Mouse (Mus musculus): ENCODE data around the gene Gse1. TPM values are rescaled to one million over a fixed set of nuclear protein-coding genes. Genes with fewer than 3 reads are reported as not detected.

Gene Gse1
- polyA plus RNA-seq, 1 experiment from 2014 or later = 25.3 TPM

DNA sequence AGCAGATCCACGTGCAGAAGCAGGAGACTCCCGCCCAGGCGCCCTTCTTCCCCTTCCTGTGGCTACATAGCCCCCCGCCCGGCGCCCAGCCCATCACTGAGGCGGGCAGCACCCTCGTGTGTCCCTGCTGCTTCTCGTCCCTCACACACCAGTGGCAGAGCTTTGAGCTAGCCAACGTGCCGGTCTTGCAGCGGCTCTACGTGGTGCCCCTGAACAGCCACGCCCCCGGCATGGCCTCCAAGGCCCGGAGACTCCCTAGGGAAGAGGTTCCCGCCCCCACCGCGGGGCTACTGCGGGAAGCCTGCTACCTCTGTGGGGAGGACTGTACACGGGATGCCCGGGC, 1.3 kb downstream of the Gse1 start:
- Histone ChIP-seq H3K9ac (ENCODE audit: low read depth, low read length) (peak overlapping the region; percentile 53), H3K9me3 (ENCODE audit: control insufficient read depth, low read length) (no peaks in the 10 kb centered on the region), H3K4me1 (replicated peaks; ENCODE audit: control insufficient read depth, insufficient read depth, low read length) (peaks cover 45% of the 10 kb centered on the region), H3K27me3 (replicated peaks; ENCODE audit: control insufficient read depth, insufficient read depth, low read length) (peaks cover 64% of the 10 kb centered on the region), H3K4me3 (ENCODE audit: low read depth, low read length) (peak overlapping the region; percentile 58), H3K4me2 (peak overlapping the region; percentile 81), H3K36me3 (ENCODE audit: control insufficient read depth, insufficient read depth, low read length) (no peaks in the 10 kb centered on the region), H3K27ac (ENCODE audit: low read depth, low read length) (no peak overlapping the region)
- 1% methylated on average over 22 of the region's 22 CpGs for WGBS
- peak; percentile 50 for DNase-seq (ENCODE audit: low spot score)
- ATAC-seq (replicated peaks; ENCODE audit: low FRiP score) = no peak

DNA sequence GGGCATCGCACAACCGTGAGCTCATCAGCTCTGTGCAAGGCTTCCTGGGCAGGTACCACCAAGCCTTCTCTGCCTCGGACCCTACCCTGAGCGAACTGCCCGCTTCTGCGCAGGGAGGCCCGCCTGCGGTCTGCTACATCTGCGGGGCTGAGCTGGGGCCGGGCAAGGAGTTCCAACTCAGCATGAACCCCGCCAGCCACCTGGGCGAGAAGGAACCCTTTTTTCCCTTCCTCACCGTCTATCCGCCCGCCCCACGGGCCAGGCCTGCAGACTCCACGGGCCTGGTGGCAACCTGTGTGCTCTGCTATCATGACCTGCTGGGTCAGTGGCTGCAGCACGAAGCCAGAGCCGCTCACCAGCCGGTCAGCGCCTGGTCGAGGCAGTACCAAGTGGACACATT, 1.8 kb downstream of the Gse1 start:
- H3K4me2 ChIP-seq = peak overlapping the region; percentile 81
- no peak overlapping the region for H3K9ac ChIP-seq (ENCODE audit: low read depth, low read length)
- H3K27ac ChIP-seq (ENCODE audit: low read depth, low read length) = no peak overlapping the region
- no peaks in the 10 kb centered on the region for H3K9me3 ChIP-seq (ENCODE audit: control insufficient read depth, low read length)
- H3K4me3 ChIP-seq (ENCODE audit: low read depth, low read length) = peak overlapping the region; percentile 58
- H3K27me3 ChIP-seq (replicated peaks; ENCODE audit: control insufficient read depth, insufficient read depth, low read length) = peaks cover 60% of the 10 kb centered on the region
- 15% methylated on average over 22 of the region's 22 CpGs for WGBS
- ATAC-seq (replicated peaks; ENCODE audit: low FRiP score) = no peak
- peaks cover 45% of the 10 kb centered on the region for H3K4me1 ChIP-seq (replicated peaks; ENCODE audit: control insufficient read depth, insufficient read depth, low read length)
- H3K36me3 ChIP-seq (ENCODE audit: control insufficient read depth, insufficient read depth, low read length) = no peaks in the 10 kb centered on the region
- no peak for DNase-seq (ENCODE audit: low spot score)

DNA sequence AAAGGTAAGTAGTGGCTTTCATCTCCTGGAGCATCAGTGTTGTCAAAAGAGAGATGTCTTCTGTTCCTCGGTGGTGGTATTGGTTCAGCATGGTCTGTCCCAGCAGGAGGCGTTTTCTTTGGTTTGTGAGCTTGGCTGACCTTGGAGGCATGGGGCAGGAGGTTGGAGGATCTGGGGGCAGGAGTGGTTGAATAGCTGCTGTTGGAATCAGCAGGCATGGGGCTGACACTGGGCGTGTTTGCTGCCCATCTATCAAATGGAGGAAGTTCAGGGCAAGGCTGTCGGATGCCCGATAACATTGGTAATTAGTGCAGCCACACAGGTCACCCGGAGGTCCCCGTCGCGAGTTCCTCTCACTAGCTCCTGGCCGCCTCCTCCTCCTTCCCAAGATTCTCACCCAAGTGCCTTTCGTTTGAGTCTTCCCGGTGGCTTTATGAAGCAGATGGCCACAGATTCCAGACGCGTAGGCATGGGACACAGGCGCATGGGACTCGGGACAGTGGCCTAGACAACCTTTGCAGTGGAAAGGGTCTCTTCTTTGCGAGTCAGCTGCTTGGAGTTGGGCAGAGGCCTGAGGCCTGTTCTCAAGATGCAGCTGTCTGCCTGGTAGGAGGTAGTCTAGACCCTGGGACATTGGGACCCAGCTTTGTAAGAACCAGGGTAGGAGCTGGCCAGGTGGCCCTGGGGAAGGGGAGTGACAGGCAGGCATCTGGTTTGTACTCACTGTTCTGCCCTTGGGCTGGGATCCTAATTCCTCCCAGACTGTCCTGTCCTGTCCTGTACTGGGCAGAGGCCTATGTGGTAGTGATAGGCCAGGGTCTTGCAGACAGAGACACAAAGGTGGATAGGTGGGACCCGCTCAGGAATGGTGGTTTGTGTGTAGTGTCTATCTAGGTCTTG, 2.7 kb downstream of the Gse1 start:
- ATAC-seq (replicated peaks; ENCODE audit: low FRiP score) (no peak), DNase-seq (ENCODE audit: low spot score) (no peak)
- 32% methylated on average over 18 of the region's 18 CpGs for whole genome bisulfite sequencing
- Histone ChIP-seq H3K27ac (ENCODE audit: low read depth, low read length) (no peak overlapping the region), H3K4me2 (peak overlapping the region; percentile 81), H3K9ac (ENCODE audit: low read depth, low read length) (peak overlapping the region; percentile 10; the same call in 1 of the 2 replicates), H3K4me1 (replicated peaks; ENCODE audit: control insufficient read depth, insufficient read depth, low read length) (peaks cover 45% of the 10 kb centered on the region), H3K9me3 (ENCODE audit: control insufficient read depth, low read length) (no peaks in the 10 kb centered on the region), H3K4me3 (ENCODE audit: low read depth, low read length) (peak overlapping the region; percentile 58), H3K36me3 (ENCODE audit: control insufficient read depth, insufficient read depth, low read length) (0 out of 2 replicates have a peak, but pooled peaks cover 2% of the 10 kb centered on the region), H3K27me3 (replicated peaks; ENCODE audit: control insufficient read depth, insufficient read depth, low read length) (peaks cover 57% of the 10 kb centered on the region)

DNA sequence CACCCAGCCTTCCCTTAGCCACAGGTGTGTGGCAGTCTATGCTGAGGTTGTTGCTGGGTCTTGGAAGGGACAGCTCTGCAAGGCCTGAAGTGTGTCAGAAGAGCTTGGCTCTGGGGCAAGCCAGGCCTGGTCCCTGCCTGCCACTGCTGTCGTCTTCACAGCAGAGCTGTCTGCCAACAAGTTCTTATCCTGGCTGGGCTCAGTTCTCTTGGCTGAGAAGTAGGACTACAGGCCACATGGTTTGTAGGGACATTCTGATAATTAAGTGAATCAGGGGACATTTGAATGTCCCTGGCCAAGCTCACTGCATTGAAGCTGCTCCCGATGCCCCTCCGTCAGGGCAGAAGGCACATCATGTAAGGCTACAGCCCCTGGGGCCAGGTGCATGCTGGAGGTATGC, 3.6 kb downstream of the Gse1 start:
- no peaks in the 10 kb centered on the region for H3K9me3 ChIP-seq (ENCODE audit: control insufficient read depth, low read length)
- WGBS = 76% methylated on average over 3 of the region's 3 CpGs
- H3K4me2 ChIP-seq = peak overlapping the region; percentile 81
- H3K4me3 ChIP-seq (ENCODE audit: low read depth, low read length) = no peak overlapping the region
- no peak for DNase-seq (ENCODE audit: low spot score)
- H3K9ac ChIP-seq (ENCODE audit: low read depth, low read length) = no peak overlapping the region
- 0 out of 2 replicates have a peak, but pooled peaks cover 2% of the 10 kb centered on the region for H3K36me3 ChIP-seq (ENCODE audit: control insufficient read depth, insufficient read depth, low read length)
- no peak overlapping the region for H3K27ac ChIP-seq (ENCODE audit: low read depth, low read length)
- H3K27me3 ChIP-seq (replicated peaks; ENCODE audit: control insufficient read depth, insufficient read depth, low read length) = peaks cover 54% of the 10 kb centered on the region
- ATAC-seq (replicated peaks; ENCODE audit: low FRiP score) = no peak
- H3K4me1 ChIP-seq (replicated peaks; ENCODE audit: control insufficient read depth, insufficient read depth, low read length) = peaks cover 45% of the 10 kb centered on the region

DNA sequence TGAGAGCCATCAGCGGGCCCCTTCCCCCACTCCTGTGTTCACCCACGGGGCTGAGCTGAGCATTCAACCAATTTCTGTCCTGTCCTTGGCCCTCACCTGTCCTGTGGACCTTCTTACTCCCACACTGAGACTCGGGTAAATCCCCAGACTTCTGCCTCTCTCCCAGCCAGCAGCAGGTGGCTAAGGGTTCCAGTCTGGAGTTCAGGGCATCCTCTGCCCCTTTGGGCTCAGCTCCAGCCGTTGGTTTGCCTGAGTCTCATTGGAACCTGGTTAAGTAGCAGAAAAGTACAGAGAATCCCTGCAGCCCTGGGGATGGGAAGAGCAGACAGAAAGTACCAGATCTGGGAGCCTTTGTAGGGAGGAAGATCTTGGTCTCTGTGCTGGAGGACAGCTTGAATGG, 4.1 kb downstream of the Gse1 start:
- Histone ChIP-seq H3K36me3 (ENCODE audit: control insufficient read depth, insufficient read depth, low read length) (0 out of 2 replicates have a peak, but pooled peaks cover 2% of the 10 kb centered on the region), H3K4me1 (replicated peaks; ENCODE audit: control insufficient read depth, insufficient read depth, low read length) (peaks cover 45% of the 10 kb centered on the region), H3K27me3 (replicated peaks; ENCODE audit: control insufficient read depth, insufficient read depth, low read length) (peaks cover 50% of the 10 kb centered on the region), H3K4me3 (ENCODE audit: low read depth, low read length) (peak overlapping the region; percentile 18; the same call in 1 of the 2 replicates), H3K4me2 (peak overlapping the region; percentile 54), H3K9ac (ENCODE audit: low read depth, low read length) (no peak overlapping the region), H3K27ac (ENCODE audit: low read depth, low read length) (no peak overlapping the region), H3K9me3 (ENCODE audit: control insufficient read depth, low read length) (no peaks in the 10 kb centered on the region)
- DNase-seq (ENCODE audit: low spot score) = no peak
- WGBS = 56% methylated on average over 4 of the region's 4 CpGs
- ATAC-seq (replicated peaks; ENCODE audit: low FRiP score) = no peak

DNA sequence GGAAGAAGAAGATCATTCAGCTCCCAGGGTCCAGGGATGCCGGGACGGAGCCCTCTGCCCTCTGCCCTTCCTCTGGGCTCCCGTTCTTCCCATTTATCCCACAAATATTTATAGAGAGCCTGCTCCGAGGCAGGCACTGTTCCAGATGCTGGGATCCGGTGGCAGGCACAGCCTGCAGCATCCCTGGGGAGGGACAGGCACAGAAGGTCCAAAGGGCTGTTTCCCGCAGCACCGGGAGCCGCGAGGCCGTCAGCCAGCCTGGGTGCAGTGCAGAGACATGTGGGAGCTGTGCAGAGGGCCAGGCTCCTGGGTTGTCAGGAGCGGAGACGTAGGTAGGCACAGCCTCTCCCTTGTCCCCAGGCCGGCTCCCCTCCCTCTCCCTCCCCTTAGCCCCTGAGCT, 4.7 kb downstream of the Gse1 start:
- Histone ChIP-seq H3K4me1 (replicated peaks; ENCODE audit: control insufficient read depth, insufficient read depth, low read length) (peaks cover 43% of the 10 kb centered on the region), H3K36me3 (ENCODE audit: control insufficient read depth, insufficient read depth, low read length) (0 out of 2 replicates have a peak, but pooled peaks cover 2% of the 10 kb centered on the region), H3K4me2 (peak overlapping the region; percentile 54), H3K9me3 (ENCODE audit: control insufficient read depth, low read length) (no peaks in the 10 kb centered on the region), H3K27me3 (replicated peaks; ENCODE audit: control insufficient read depth, insufficient read depth, low read length) (peaks cover 45% of the 10 kb centered on the region), H3K9ac (ENCODE audit: low read depth, low read length) (no peak overlapping the region), H3K27ac (ENCODE audit: low read depth, low read length) (no peak overlapping the region), H3K4me3 (ENCODE audit: low read depth, low read length) (peak overlapping the region; percentile 18)
- no peak for DNase-seq (ENCODE audit: low spot score)
- WGBS = 33% methylated on average over 13 of the region's 13 CpGs
- no peak for ATAC-seq (replicated peaks; ENCODE audit: low FRiP score)

DNA sequence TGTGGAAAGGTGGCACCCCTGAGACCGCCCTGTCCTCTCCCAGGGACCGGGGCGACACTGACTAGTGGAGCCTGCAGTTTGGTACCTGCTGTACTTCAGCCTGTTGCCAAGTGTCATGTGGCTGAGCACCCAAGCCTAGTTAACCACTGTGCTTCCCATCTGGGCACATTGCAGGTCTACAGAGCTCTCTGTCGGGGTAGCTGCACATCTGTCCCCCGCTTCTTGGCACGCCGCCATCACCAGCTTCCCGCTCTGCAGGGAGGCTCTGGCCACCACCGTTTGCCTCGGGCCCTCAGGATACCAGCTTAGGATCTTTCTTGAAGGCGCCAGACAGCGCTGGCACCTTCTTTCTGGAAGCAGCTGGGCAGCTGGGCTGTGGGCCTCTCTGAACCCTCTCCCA, 6.2 kb downstream of the Gse1 start:
- no peaks in the 10 kb centered on the region for H3K9me3 ChIP-seq (ENCODE audit: control insufficient read depth, low read length)
- DNase-seq (ENCODE audit: low spot score) (no peak), ATAC-seq (replicated peaks; ENCODE audit: low FRiP score) (no peak)
- H3K4me3 ChIP-seq (ENCODE audit: low read depth, low read length) = no peak overlapping the region
- 0 out of 2 replicates have a peak, but pooled peaks cover 2% of the 10 kb centered on the region for H3K36me3 ChIP-seq (ENCODE audit: control insufficient read depth, insufficient read depth, low read length)
- peaks cover 36% of the 10 kb centered on the region for H3K4me1 ChIP-seq (replicated peaks; ENCODE audit: control insufficient read depth, insufficient read depth, low read length)
- H3K4me2 ChIP-seq = no peak overlapping the region
- no peak overlapping the region for H3K27ac ChIP-seq (ENCODE audit: low read depth, low read length)
- H3K9ac ChIP-seq (ENCODE audit: low read depth, low read length) = no peak overlapping the region
- peaks cover 29% of the 10 kb centered on the region for H3K27me3 ChIP-seq (replicated peaks; ENCODE audit: control insufficient read depth, insufficient read depth, low read length)
- WGBS = 76% methylated on average over 12 of the region's 12 CpGs

DNA sequence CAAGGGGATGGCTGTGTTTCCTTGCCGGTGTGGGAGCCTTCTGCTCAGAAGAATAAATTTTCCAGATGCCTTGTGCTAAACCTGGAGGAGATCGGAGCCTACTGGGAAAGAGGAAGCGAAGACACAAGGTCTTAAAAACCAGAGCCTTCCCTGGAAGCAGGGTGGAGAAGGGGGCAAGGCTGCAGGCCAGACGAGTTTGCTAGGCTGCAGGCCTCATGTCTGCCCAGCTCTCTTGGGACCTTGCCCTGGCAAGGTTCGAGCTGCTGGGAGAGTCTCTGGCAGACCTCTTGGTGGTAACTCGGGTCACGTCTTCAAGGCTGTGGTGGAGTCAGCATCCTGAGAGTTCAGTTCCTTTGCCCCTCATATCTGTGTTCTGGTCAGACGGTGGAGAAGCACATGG, 6.6 kb downstream of the Gse1 start:
- no peak overlapping the region for H3K9ac ChIP-seq (ENCODE audit: low read depth, low read length)
- H3K36me3 ChIP-seq (ENCODE audit: control insufficient read depth, insufficient read depth, low read length) = 0 out of 2 replicates have a peak, but pooled peaks cover 2% of the 10 kb centered on the region
- 65% methylated on average over 8 of the region's 8 CpGs for WGBS
- no peak for ATAC-seq (replicated peaks; ENCODE audit: low FRiP score)
- peaks cover 34% of the 10 kb centered on the region for H3K4me1 ChIP-seq (replicated peaks; ENCODE audit: control insufficient read depth, insufficient read depth, low read length)
- H3K9me3 ChIP-seq (ENCODE audit: control insufficient read depth, low read length) = no peaks in the 10 kb centered on the region
- H3K4me2 ChIP-seq = no peak overlapping the region
- no peak overlapping the region for H3K4me3 ChIP-seq (ENCODE audit: low read depth, low read length)
- peaks cover 25% of the 10 kb centered on the region for H3K27me3 ChIP-seq (replicated peaks; ENCODE audit: control insufficient read depth, insufficient read depth, low read length)
- no peak for DNase-seq (ENCODE audit: low spot score)
- H3K27ac ChIP-seq (ENCODE audit: low read depth, low read length) = no peak overlapping the region

DNA sequence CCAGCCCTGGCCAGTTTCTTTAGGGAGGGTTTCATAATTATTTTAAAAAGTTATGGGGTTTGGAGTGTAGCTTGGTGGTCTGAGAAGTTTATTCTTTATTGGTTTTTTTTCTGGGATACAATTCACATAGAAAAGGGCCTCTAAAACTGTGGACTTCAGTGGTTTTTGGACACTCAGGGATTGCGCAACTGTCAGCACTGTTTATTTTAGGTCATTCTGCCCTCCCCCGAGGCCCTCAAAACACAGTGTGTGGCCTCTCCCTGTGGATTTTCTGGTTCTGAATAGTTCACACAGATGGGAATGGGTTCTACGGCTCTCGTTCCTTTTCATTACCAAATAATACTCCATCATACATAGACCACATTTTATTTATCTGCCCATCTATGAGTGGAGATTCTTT, 15.0 kb downstream of the Gse1 start:
- WGBS = 77% methylated on average over 4 of the region's 4 CpGs
- Histone ChIP-seq H3K9ac (ENCODE audit: low read depth, low read length) (no peak overlapping the region), H3K4me1 (replicated peaks; ENCODE audit: control insufficient read depth, insufficient read depth, low read length) (no peaks in the 10 kb centered on the region), H3K36me3 (ENCODE audit: control insufficient read depth, insufficient read depth, low read length) (peaks cover 4% of the 10 kb centered on the region; the same call in 1 of the 2 replicates), H3K9me3 (ENCODE audit: control insufficient read depth, low read length) (peaks cover 2% of the 10 kb centered on the region; the same call in 1 of the 2 replicates), H3K27ac (ENCODE audit: low read depth, low read length) (no peak overlapping the region), H3K27me3 (replicated peaks; ENCODE audit: control insufficient read depth, insufficient read depth, low read length) (no peaks in the 10 kb centered on the region), H3K4me2 (no peak overlapping the region), H3K4me3 (ENCODE audit: low read depth, low read length) (no peak overlapping the region)
- no peak for DNase-seq (ENCODE audit: low spot score)
- ATAC-seq (replicated peaks; ENCODE audit: low FRiP score) = no peak

Measured in liver, embryonic 11.5 days (tissue).